Mouse (Mus musculus) urinary bladder, postnatal 14 days (tissue): ENCODE data around the gene Sez6l.

Experiments
- DNase-seq: peaks from one replicate; pipeline ENCODE4 v3.0.0; 2021; ENCODE audit warnings: low spot score

The Sez6l gene

GRCm38 (mm10) chr5:112576993-112577670 lies at the start of gene Sez6l:
Gene Sez6l (minus strand): TSS chr5:112577185.
- peak; percentile 17 for DNase-seq

- DNase-seq = no peak
Measured at GRCm38 (mm10) chr5:112625555-112626160, 48.7 kb upstream of the Sez6l start.

DNA sequence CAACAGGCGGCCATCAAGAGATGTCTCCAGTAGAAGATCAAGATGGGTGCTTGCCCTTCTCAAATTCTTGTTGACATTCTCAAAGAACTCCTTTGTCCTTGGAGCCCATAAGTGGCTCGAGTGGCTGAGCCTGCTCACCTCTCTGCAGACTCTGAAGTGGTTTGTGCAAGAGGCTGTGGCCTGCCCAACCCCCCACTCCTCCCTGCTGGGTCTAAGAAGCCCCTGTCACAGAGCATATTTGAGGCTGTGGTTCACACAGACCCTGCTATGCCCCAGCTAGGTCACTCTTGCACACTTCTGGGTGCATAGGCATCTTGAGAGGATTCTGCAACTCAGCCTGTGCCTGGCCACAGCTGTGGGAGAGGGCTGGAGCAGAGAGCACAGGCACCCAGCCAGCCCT lies 46.0 kb upstream of the Sez6l start:
- DNase-seq = no peak

- DNase-seq = no peak
Measured at GRCm38 (mm10) chr5:112620256-112620655, 43.3 kb upstream of the Sez6l start.

- DNase-seq = no peak
Measured at GRCm38 (mm10) chr5:112619344-112619743, 42.4 kb upstream of the Sez6l start.

DNA sequence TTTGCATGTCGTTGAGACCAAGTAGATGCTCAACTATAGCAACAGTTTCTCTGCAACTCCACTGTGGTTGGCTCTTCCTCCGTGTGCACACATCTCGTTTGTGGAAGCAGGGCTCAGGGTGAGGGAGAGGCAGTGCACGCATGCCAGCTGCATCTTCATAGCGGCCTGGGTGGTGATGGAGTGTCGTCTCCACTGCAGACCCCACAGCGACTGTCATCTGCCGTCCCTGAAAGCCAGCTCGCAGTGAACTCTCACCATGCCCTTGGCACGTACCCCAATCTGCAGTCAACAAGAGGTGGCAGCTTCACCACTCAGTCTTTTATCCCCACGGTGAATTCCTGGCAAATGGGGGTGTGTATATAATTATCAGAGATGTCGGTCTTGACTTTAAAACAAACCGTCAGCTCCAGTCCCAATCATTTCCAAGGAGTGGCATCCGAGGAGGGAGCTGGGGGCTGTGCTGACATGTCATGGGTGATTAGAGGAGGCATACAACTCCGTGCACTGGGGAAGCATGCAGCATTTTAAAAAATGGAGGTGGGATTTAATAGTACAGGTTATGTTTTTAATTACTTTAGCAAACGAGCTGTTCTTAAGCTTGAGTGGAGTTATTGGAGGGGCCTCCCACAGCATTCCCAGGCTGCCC lies 40.7 kb upstream of the Sez6l start:
- no peak for DNase-seq

GRCm38 (mm10) chr5:112615946-112616617 lies 39.1 kb upstream of the Sez6l start:
- DNase-seq = no peak

DNA sequence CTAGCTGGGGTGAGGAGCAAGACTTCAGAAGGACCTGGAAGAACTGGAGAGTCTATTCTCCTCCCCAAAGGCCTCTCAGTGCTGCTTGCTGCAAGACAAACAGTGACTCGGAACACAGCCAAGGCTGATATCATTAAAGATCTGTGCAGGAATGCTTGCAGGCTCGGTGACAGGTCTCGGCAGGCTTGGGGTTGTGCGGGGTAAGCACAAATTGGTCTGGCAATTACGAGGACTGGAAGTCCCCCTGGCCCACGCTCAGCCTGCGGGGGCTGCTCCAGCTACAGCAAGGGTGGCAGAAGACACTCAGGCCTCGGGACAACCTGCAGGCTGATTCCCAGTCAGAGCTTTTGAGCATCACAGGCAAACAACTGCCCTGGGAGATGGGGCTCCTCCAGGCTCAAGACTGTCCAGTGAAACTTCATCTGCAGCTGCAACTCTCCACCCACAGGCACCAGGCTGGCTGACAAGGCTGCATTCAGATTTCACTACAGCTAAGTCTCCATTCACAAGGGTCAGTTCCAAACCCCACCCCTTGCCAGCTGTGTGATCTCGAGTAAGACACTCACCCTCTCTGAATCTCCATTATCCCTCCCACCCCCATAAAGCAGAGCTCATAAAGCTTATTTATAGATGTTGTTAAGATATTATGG lies 31.0 kb upstream of the Sez6l start:
- peak; percentile 83 for DNase-seq

DNA sequence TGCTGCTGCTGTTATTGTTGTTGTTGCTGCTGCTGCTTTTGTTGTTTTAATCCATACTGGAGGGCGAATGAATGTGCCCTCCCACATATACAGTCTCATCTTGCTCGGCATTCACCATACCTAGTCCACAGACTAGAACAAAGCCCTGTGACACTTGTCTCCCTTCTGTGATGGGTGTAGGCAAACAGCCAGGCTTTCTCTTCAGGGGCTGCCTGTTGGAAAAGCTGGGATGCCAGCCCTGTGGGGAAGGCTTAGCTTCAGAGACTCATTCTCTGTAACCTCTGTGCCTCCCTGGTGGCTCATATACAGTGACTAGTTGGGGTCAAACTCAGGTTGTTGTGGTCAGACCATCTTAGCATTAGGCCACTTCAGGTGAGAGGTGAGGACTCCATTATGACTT lies 30.1 kb upstream of the Sez6l start:
- no peak for DNase-seq

GRCm38 (mm10) chr5:112605371-112605770 lies 28.4 kb upstream of the Sez6l start:
- DNase-seq = no peak

DNA sequence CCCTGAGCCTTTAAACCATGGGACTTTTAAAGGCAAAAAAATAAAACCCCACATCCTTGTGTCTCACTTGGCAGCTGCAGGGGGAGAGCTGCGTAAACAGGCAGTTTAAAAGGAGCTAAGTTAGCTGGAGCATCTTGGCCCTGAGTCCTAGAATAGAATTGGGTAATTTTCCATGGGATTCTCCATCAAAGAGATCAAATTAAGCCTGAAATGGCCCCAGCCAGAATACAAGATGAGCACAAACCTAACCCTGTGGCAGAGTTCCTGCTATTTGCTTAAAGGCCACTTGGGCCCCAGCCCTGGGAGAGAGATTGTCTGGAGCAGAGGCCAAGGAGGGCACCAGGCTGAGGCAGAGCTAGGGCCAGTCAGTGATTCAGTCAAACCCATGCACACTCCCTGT lies 27.3 kb upstream of the Sez6l start:
- no peak for DNase-seq

- no peak for DNase-seq
Measured at GRCm38 (mm10) chr5:112603594-112603993, 26.6 kb upstream of the Sez6l start.

DNA sequence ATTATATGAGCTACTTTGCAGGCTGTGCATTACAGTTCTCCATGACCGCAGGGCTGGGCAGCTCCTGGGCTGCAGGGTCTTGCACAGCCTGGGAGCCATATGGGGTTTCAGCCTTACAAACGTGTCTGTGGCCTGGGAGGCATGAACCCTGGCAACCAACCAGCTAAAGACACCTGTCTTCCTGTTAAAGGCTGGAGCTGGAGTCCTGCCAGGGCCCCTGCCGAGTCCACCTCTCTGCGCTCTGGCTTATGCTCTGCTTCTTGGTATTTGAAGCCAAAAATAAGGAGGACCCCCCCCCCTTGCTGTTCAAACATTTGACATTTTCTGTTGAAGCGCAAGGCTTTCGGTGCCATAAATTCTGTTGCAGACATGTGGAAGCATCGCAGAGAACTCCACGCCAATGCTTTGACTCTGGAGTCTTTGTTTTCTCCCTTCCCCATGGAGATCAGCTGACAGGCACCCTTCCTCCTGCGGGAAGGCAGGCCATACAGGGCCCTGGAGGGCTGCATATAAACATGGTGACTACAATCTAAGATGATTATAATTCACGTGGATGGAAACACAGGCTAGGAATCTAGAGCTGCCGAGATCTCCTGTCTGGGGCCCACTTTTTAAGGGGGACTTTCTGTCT lies 23.4 kb upstream of the Sez6l start:
- peak; percentile 5 for DNase-seq

- DNase-seq = no peak
Measured at GRCm38 (mm10) chr5:112599538-112600308, 22.7 kb upstream of the Sez6l start.

DNA sequence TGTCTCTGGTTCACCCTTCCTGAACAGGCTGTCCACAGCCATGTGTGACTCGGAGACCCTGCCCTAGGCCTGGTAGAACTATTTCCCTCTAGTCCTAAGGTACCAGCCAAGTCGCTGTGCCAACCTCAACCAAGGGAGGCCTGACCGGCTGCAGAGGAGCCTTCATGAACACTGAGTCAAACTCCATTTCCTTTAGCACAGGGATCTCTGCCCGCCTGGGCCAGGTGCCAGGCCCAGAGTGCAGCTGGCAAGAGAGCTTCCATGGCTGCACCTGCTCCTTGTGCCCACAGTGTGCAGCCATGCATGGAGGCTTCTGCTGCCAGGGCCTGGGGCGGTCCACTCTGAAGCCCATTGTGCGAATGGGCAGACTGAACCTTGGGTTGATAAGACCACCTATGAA lies 20.9 kb upstream of the Sez6l start:
- peak; percentile 13 for DNase-seq

DNA sequence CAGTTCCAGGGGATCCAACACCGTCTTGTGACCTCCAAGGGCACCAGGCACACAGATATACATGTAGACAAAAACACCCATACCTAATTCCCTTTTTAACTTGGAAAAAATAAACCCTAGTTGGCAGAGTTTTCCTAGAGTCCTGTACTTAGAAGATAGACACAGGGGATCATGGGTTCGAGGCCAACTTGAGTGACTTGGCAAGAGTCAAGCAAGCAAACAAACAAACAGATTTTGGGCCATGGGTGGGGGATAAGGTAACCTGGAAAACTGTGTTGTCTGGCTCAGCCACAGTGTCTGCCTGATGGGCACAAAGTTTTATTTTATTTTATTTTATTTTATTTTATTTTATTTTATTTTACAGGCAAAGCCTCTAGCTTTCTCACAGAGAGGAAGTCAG lies 20.3 kb upstream of the Sez6l start:
- no peak for DNase-seq

DNA sequence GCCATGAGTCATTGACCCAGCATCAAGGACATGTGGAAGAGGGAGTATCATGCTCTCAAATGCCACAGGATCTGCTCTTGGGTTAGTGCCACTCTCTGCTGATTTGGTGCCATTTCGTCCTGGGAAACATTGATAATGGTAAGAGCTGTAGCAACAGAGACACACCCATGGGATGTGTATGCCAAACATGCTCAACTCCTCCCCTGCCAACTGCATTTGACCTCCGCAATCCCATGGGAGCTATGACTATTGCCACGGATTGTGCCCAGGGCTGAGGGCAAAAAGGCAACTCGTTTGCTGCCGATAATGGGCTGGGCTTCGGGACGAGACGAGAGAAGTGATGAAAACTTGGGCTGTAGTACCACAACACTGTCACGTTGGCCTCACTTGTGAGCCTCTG lies 19.7 kb upstream of the Sez6l start:
- DNase-seq = no peak

DNA sequence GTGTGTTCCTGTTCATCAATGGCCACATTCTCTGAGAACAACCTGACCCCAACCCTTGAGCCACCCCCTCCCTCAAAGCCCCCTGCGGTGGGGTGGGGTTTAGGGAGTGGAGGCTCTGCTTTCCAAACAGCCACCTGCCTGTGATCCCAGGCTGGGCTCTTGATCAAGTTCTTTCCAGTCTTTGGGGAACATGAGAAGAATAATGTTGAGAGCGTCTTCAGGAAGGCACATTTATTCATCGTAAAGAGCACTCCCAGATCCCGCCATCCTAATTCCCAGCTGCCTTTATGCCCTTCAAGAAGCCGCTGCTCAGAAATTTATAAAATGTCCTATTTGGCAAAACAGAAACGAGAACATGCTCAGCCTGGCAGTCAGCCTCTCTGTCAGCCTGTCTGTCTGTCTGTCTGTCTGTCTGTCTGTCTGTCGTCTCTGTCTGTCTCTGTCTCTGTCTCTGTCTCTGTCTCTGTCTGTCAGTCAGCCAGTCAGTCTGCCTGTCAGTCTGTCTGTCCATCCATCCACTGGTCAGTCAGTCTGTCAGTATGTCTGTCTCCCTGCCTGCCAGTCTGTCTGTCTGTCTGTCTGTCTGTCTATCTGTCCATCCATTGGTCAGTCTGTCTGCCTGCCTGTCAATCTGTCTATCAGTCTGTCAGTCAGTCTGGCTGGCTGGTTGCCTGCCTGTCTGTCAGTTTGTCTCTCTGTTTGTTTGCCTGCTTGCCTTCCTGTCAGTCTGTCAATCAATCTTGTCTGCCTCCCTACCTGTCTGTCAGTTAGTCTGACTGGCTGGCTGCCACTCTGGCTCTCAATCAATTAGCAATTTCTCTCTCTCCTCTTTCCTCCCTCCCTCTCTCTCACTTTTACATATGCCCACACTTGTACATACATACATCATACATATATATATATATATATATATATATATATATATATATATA lies 19.0 kb upstream of the Sez6l start:
- no peak for DNase-seq

GRCm38 (mm10) chr5:112591706-112592105 lies 14.7 kb upstream of the Sez6l start:
- DNase-seq = no peak

DNA sequence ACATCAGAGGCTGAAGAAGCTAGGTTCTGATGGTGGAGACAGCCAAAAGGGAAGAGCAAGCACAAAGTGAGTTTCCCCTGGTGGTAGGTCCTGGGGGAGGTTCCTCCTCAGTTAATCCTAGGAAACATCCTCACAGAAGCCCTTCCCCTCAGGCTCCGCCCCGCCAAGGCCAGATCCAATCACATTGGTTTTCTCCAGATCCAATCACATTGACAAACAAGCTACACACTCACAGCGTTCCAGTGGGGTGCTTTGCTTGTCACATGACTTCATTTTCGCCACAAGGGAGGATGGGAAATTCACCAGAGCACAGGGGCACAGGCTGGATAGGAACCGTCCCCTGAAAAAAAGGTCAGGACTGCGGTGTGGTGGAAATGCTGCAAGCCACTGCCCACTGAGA lies 9.1 kb upstream of the Sez6l start:
- no peak for DNase-seq
